Mouse (Mus musculus) MEL (cell line): ENCODE measurements around the gene Zfp609.

Experiments
- CHD2 ChIP-seq: IDR thresholded peaks from 2 replicates; pipeline ENCODE4 v1.6.1; 2011; ENCODE audit warnings: low read length, improper control_type of control experiment
- CTCF ChIP-seq, 3 experiments: IDR thresholded peaks in 2 of 3; conservative IDR thresholded peaks in 1 of 3; 2 replicates each; pipeline ENCODE4 v1.5.1; 2011 to 2012; ENCODE audit warnings: low read length in 3 of 3, low read depth in 2 of 3, mild to moderate bottlenecking in 2 of 3, improper control_type of control experiment in 1 of 3, inconsistent platforms in 1 of 3, mixed read lengths in 1 of 3, moderate library complexity in 1 of 3; ENCODE audit not compliant: control insufficient read depth in 1 of 3, insufficient read depth in 1 of 3, poor library complexity in 1 of 3, severe bottlenecking in 1 of 3
- POLR2A ChIP-seq, 2 experiments: IDR thresholded peaks; 2 replicates each; pipeline ENCODE4 v1.6.1; 2011 to 2012; ENCODE audit warnings: low read length in 2 of 2, mild to moderate bottlenecking in 2 of 2, control low read depth in 1 of 2, improper control_type of control experiment in 1 of 2, low read depth in 1 of 2, moderate library complexity in 1 of 2; ENCODE audit not compliant: control insufficient read depth in 1 of 2, insufficient read depth in 1 of 2, poor library complexity in 1 of 2
- ZNF384 ChIP-seq: IDR thresholded peaks from 2 replicates; pipeline ENCODE4 v1.6.1; 2012; ENCODE audit warnings: low read depth, mild to moderate bottlenecking, inconsistent platforms, low read length, improper control_type of control experiment

GRCm38 (mm10) chr9:65795651-65796050 is 31.7 kb downstream of the Zfp609 start:
- no peak for TF ChIP-seq ZNF384
- TF ChIP-seq CTCF (IDR thresholded peaks at IDR 0.05 in 2 of 3, conservative IDR thresholded peaks at IDR 0.05 in 1 of 3; ENCODE audit: control insufficient read depth in 1 of 3, insufficient read depth in 1 of 3, low read depth in 2 of 3, low read length in 3 of 3, poor library complexity in 1 of 3, severe bottlenecking in 1 of 3): no peak
- TF ChIP-seq CHD2: no peak
- TF ChIP-seq POLR2A (IDR thresholded peaks at IDR 0.05; ENCODE audit: control insufficient read depth in 1 of 2, insufficient read depth in 1 of 2, low read depth in 1 of 2, low read length in 2 of 2, poor library complexity in 1 of 2): no peak
